Mouse (Mus musculus) kidney, adult 2 months (tissue): ENCODE data around the gene Pnma1. TPM values are rescaled to one million over a fixed set of nuclear protein-coding genes. Genes with fewer than 3 reads are reported as not detected.

Source experiments
- DNase-seq: peaks from one replicate; pipeline ENCODE4 v3.0.0; 2021
- H3K27ac ChIP-seq: fragments of 200-500 bp; 2 replicates; pipeline ENCODE4 v1.5.1; 2012; ENCODE audit warnings: low read depth, low read length, control low read depth, inconsistent platforms; ENCODE audit not compliant: insufficient read depth
- H3K27me3 ChIP-seq: fragments of 200-500 bp; replicated peaks from 2 replicates; pipeline ENCODE4 v1.6.1; 2012; ENCODE audit warnings: mild to moderate bottlenecking, moderate library complexity, low read length, inconsistent platforms; ENCODE audit not compliant: control insufficient read depth, insufficient read depth
- H3K36me3 ChIP-seq: fragments of 200-500 bp; 2 replicates; pipeline ENCODE4 v1.6.1; 2012; ENCODE audit warnings: mild to moderate bottlenecking, moderate library complexity, low read length, inconsistent platforms; ENCODE audit not compliant: control insufficient read depth, insufficient read depth
- H3K4me1 ChIP-seq: fragments of 200-500 bp; 2 replicates; pipeline ENCODE4 v1.6.1; 2011; ENCODE audit warnings: low read length; ENCODE audit not compliant: control insufficient read depth, insufficient read depth
- H3K4me3 ChIP-seq: fragments of 200-500 bp; 2 replicates; pipeline ENCODE4 v1.5.1; 2011; ENCODE audit warnings: mild to moderate bottlenecking, low read depth, low read length, control low read depth; ENCODE audit not compliant: insufficient read depth
- CTCF ChIP-seq: fragments of 200-500 bp; conservative IDR thresholded peaks from 2 replicates; pipeline ENCODE4 v1.5.1; 2011; ENCODE audit warnings: low read depth, mild to moderate bottlenecking, control low read depth, low read length, moderate library complexity, mixed read lengths; ENCODE audit not compliant: insufficient read depth, insufficient read length
- POLR2A ChIP-seq: fragments of 200-500 bp; IDR thresholded peaks from one replicate; pipeline ENCODE4 v1.6.1; 2011; ENCODE audit warnings: low read depth, low read length, control low read depth
- WGBS: fragments of 180-500 bp; shearing (Covaris S2); methylation state at CpG from one replicate; pipeline ENCODE4 v1.1.7; 2018; 5-methylcytosine and 5-hydroxymethylcytosine counted together
- polyA plus RNA-seq: library from polyadenylated mRNA; depleted of rRNA; stranded (reverse); fragments of >200 nt; gene quantifications from 2 replicates; pipeline ENCODE4 v1.2.3, GENCODE M21; 2012

The Pnma1 gene
- polyA plus RNA-seq, 1 experiment = not detected

- no peaks in the 10 kb centered on the region; the same call in none of the 2 replicates for H3K36me3 ChIP-seq
- H3K27ac ChIP-seq = no peak overlapping the region
- peak; percentile 0 for DNase-seq
- H3K27me3 ChIP-seq = no peaks in the 10 kb centered on the region
- H3K4me3 ChIP-seq = no peak overlapping the region
- whole genome bisulfite sequencing = 74% methylated on average over 32 of the region's 32 CpGs
- peaks cover 6% of the 10 kb centered on the region for H3K4me1 ChIP-seq
- TF ChIP-seq POLR2A (no peak), CTCF (no peak)
Observed at GRCm38 (mm10) chr12:84152352-84153190, 4.3 kb upstream of the Pnma1 start.

GRCm38 (mm10) chr12:84151911-84152310 is 3.6 kb upstream of the Pnma1 start:
- 80% methylated on average over 10 of the region's 10 CpGs for WGBS
- Histone ChIP-seq H3K4me1 (peaks cover 6% of the 10 kb centered on the region), H3K36me3 (no peaks in the 10 kb centered on the region; the same call in none of the 2 replicates), H3K27ac (no peak overlapping the region), H3K27me3 (no peaks in the 10 kb centered on the region), H3K4me3 (no peak overlapping the region)
- DNase-seq = no peak
- TF ChIP-seq POLR2A (no peak), CTCF (no peak)

- peak; percentile 40 for DNase-seq
- WGBS = 48% methylated on average over 6 of the region's 6 CpGs
- Histone ChIP-seq H3K4me1 (peaks cover 6% of the 10 kb centered on the region), H3K27ac (no peak overlapping the region), H3K4me3 (no peak overlapping the region), H3K27me3 (no peaks in the 10 kb centered on the region), H3K36me3 (no peaks in the 10 kb centered on the region; the same call in 1 of the 2 replicates)
- TF ChIP-seq POLR2A = no peak
- no peak for TF ChIP-seq CTCF
Observed at GRCm38 (mm10) chr12:84150976-84151375, 2.7 kb upstream of the Pnma1 start.

- H3K27me3 ChIP-seq = no peaks in the 10 kb centered on the region
- H3K27ac ChIP-seq = no peak overlapping the region
- TF ChIP-seq POLR2A = no peak
- no peak for TF ChIP-seq CTCF
- no peak for DNase-seq
- H3K4me3 ChIP-seq = no peak overlapping the region
- H3K4me1 ChIP-seq = peaks cover 5% of the 10 kb centered on the region
- H3K36me3 ChIP-seq = no peaks in the 10 kb centered on the region
- WGBS = 93% methylated on average over 15 of the region's 15 CpGs
Observed at GRCm38 (mm10) chr12:84149971-84150370, 1.7 kb upstream of the Pnma1 start.

- Histone ChIP-seq H3K27ac (no peak overlapping the region), H3K27me3 (no peaks in the 10 kb centered on the region), H3K4me3 (peak overlapping the region; percentile 55; the same call in 1 of the 2 replicates), H3K4me1 (no peaks in the 10 kb centered on the region), H3K36me3 (no peaks in the 10 kb centered on the region)
- TF ChIP-seq POLR2A (no peak), CTCF (no peak)
- no peak for DNase-seq
- 30% methylated on average over 10 of the region's 10 CpGs for WGBS
Observed at GRCm38 (mm10) chr12:84148622-84149012, 328 bp upstream of the Pnma1 start.

- no peaks in the 10 kb centered on the region for H3K27me3 ChIP-seq
- 46% methylated on average over 14 of the region's 14 CpGs for WGBS
- peaks cover 8% of the 10 kb centered on the region for H3K4me1 ChIP-seq
- peak overlapping the region; percentile 82 for H3K27ac ChIP-seq
- H3K4me3 ChIP-seq = no peak overlapping the region
- no peaks in the 10 kb centered on the region for H3K36me3 ChIP-seq
- TF ChIP-seq POLR2A (no peak), CTCF (no peak)
- peak; percentile 74 for DNase-seq
Observed at GRCm38 (mm10) chr12:84142281-84143050, 5.8 kb downstream of the Pnma1 start.

- DNase-seq = no peak
- H3K27me3 ChIP-seq = no peaks in the 10 kb centered on the region
- 90% methylated on average over 4 of the region's 4 CpGs for WGBS
- no peak for TF ChIP-seq POLR2A
- no peaks in the 10 kb centered on the region for H3K36me3 ChIP-seq
- H3K4me1 ChIP-seq = peaks cover 8% of the 10 kb centered on the region
- no peak overlapping the region for H3K4me3 ChIP-seq
- H3K27ac ChIP-seq = peak overlapping the region; percentile 16; the same call in 1 of the 2 replicates
Observed at GRCm38 (mm10) chr12:84141271-84141670, 7.0 kb downstream of the Pnma1 start.
